Mouse (Mus musculus): ENCODE measurements at regions not wholly inside any gene's neighbourhood (a gene's known extent, or its start where the extent isn't known, plus 50 kb on each side); places are given as distances from the start of the nearest gene placed in this dataset.
"Not testable (repeated sequence)": the region's sequence is repeated elsewhere in the genome, so short reads cannot be mapped to it uniquely, and the experiment has no call there.

GRCm38 (mm10) chr13:12879506-12879905 lies 79.6 kb upstream of the Prl2c3 start:
- not testable (repeated sequence) for TF ChIP-seq CTCF (IDR thresholded peaks at IDR 0.05; ENCODE audit: low read depth, low read length); EP300 (IDR thresholded peaks at IDR 0.05; ENCODE audit: insufficient read depth, low read depth, low read length)

All from ES-Bruce4 (cell line).